Mouse (Mus musculus) bone marrow, adult 2 months (tissue): Measurements from ENCODE around the gene Adcy4.

Experiments
- CTCF ChIP-seq: fragments of 200-500 bp; IDR thresholded peaks from 2 replicates; pipeline ENCODE4 v1.5.1; 2011; ENCODE audit warnings: low read length, control low read depth; ENCODE audit not compliant: control insufficient read depth, insufficient read depth
- POLR2A ChIP-seq: fragments of 200-500 bp; IDR thresholded peaks from 2 replicates; pipeline ENCODE4 v1.6.1; 2011; ENCODE audit warnings: low read depth, mild to moderate bottlenecking, control low read depth, low read length, borderline replicate concordance; ENCODE audit not compliant: control insufficient read depth

GRCm38 (mm10) chr14:55743711-55744110 is 40.2 kb downstream of the Adcy4 start:
- TF ChIP-seq CTCF, result peak; percentile 99
- no peak for TF ChIP-seq POLR2A
